Mouse (Mus musculus) testis, adult 10 weeks (tissue): ENCODE measurements around the gene Commd4. TPM values are rescaled to one million over a fixed set of nuclear protein-coding genes. Genes with fewer than 3 reads are reported as not detected.

ENCODE experiments used
- polyA plus RNA-seq: library from polyadenylated mRNA; stranded (reverse); fragments of 350-450 nt; fragmentation: Illumina TruSeq; extraction: RNeasy Lipid Tissue Mini Kit (QIAGEN cat#74804); gene quantifications from one replicate; pipeline ENCODE4 v1.2.3, GENCODE M21; 2014; ENCODE audit warnings: low read depth, low replicate concordance

Commd4 gene
- 3.4 TPM for polyA plus RNA-seq

GRCm38 (mm10) chr9:57158013-57158470, at the start of gene Commd4:
Commd4 (minus strand) TSS chr9:57158331.

DNA sequence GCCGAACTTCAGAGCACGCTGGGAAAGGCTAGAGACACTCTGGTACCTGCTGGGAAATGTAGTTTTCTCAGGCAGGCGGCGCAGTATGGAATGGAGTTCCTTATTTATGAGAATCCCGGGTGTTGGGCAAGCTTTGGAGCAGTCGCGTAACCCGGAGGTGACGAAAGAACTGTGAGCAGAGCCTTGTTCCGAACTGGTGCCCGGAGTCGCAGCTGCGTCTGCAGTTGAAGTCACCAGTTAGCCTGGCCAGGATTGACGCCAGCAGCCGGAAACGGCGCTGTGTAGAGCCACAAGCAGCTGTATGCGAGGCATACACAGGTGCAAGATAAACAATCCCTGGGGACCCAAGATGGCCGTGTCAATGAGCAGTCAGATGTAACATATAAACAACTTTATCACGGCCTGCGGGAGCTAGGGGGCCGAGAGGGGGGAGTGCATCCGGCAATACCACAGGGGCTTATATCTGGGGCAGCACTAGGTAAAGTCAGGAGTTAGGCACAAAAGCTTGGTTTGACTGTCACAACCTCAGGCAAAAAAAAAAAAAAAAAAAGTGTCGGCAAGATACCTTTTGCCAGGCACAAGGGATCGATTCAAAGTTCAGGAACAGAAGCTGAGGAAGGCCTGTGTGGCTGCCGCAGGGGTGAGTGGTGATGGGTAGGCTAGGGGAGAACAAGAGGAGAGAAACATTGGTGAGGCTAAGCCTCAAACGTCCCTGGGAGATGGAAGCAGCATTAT, 9.8 kb downstream of the Commd4 start, which contains the start of gene Neil1:
Neil1 (minus strand) TSS at position 162 of the 735 bp plus-strand sequence.

DNA sequence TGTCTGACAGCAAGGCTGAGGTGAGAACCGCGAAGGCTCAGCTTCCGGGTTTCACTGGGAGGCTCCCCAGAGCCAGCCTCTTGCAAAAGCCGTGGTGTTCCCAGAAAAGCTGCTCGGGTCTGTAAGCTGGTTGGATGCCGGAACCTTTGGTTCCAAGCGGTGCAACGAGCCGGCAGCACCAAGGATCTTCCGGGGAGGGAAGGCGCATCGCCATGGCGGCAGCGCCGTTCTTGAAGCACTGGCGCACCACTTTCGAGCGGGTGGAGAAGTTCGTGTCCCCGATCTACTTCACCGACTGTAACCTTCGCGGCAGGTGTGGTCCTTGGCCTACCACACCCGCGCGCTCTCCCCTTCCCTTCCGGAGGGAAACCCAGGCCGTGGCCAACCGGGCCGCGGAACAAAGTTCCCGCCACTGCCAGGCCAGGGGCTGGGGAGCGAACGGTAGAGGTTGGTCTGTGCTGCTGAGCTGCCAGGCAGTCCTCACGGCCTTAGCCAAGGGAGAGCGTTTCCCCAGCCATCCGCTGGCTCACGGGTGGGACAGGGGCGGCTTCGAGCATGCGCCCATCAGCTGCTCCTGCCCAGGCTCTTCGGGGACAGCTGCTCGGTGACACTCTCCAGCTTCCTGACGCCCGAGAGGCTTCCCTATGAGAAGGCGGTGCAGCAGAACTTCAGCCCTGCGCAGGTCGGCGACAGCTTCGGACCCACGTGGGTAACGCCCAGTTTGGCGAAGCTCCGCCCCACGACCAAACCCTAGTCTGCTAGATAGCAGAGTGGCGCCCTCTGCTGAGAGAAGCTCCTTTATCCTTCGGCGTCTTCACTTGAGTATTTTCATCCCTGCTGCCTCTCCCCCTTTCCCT, 27.3 kb downstream of the Commd4 start, which contains the start of gene Man2c1:
Man2c1 (plus strand) TSS at position 114 of the 857 bp plus-strand sequence.

Other genes starting within 250 kb of the Commd4 start
- gene Snx33, start 230.0 kb downstream of the Commd4 start, polyA plus RNA-seq = 2.4 TPM
- gene Imp3, start 220.9 kb downstream of the Commd4 start, polyA plus RNA-seq = 12.1 TPM
- 35.1 TPM for gene Snupn, start 207.5 kb downstream of the Commd4 start, polyA plus RNA-seq
- gene Ptpn9, start 163.4 kb downstream of the Commd4 start, polyA plus RNA-seq = 24.0 TPM
- 42.0 TPM for gene Sin3a, start 86.3 kb downstream of the Commd4 start, polyA plus RNA-seq
- 13.0 TPM for gene Man2c1, start 27.6 kb downstream of the Commd4 start, polyA plus RNA-seq
- gene Neil1, start 10.0 kb downstream of the Commd4 start, polyA plus RNA-seq = not detected
- gene Trcg1, start 78.2 kb upstream of the Commd4 start, polyA plus RNA-seq = not detected
- 5.3 TPM for gene 1700017B05Rik, start 104.3 kb upstream of the Commd4 start, polyA plus RNA-seq